36 mouse cellular contexts compared by ENCODE assay signal in genomic region chr2:122486674-122487073, GRCm38 (mm10). TPM values are rescaled to one million over a fixed set of nuclear protein-coding genes. Genes with fewer than 3 reads are reported as not detected.
"Had no signal": no experiment of that assay in that cellular context is flagged by ENCODE, and none has a peak within 500 bp of the region (broad histone marks: within the 10 kb centered on the region; RNA-seq: fewer than 3 reads in every experiment).

No protein-coding gene starts in this region.

- DNase-seq: heart, adult 2 months; heart, postnatal 10 days; heart, postnatal 14 days; heart, postnatal 36 days; heart, postnatal 4 days; kidney, adult 11 months; kidney, adult 18-20 months; kidney, adult 2 months; kidney, adult 8-10 months; kidney, adult 9 months; kidney, postnatal 10 days; kidney, postnatal 14 days; kidney, postnatal 25 days; kidney, postnatal 36 days; kidney, postnatal 4 days; layer of hippocampus, adult 9-11 months; layer of hippocampus, postnatal 36 days had no signal

- H3K9me3 ChIP-seq: heart, embryonic 10.5 days; heart, embryonic 12.5 days; heart, embryonic 13.5 days; heart, embryonic 15.5 days; hindbrain, embryonic 10.5 days; hindbrain, embryonic 12.5 days; hindbrain, embryonic 13.5 days; hindbrain, embryonic 15.5 days; kidney, embryonic 15.5 days had no signal

- H3K9ac ChIP-seq: heart, embryonic 12.5 days; heart, embryonic 13.5 days; heart, embryonic 15.5 days; hindbrain, embryonic 12.5 days; hindbrain, embryonic 13.5 days; hindbrain, embryonic 14.5 days; hindbrain, embryonic 15.5 days; kidney, embryonic 15.5 days had no signal

- H3K27me3 ChIP-seq: heart, embryonic 12.5 days; heart, embryonic 13.5 days; heart, embryonic 15.5 days; hindbrain, embryonic 12.5 days; hindbrain, embryonic 13.5 days; hindbrain, embryonic 15.5 days; kidney, embryonic 15.5 days had no signal

- ATAC-seq: hindbrain, embryonic 16.5 days; hindbrain, postnatal 0 days had no signal

- H3K4me1 ChIP-seq: heart, embryonic 10.5 days; heart, embryonic 12.5 days; heart, embryonic 13.5 days; heart, embryonic 15.5 days; hindbrain, embryonic 10.5 days; hindbrain, embryonic 12.5 days; hindbrain, embryonic 13.5 days; hindbrain, embryonic 15.5 days; kidney, embryonic 15.5 days had no signal

- H3K4me2 ChIP-seq: heart, embryonic 11.5 days; heart, embryonic 12.5 days; heart, embryonic 13.5 days; heart, embryonic 15.5 days; hindbrain, embryonic 12.5 days; hindbrain, embryonic 13.5 days; hindbrain, embryonic 14.5 days; hindbrain, embryonic 15.5 days; kidney, embryonic 15.5 days had no signal

- H3K4me3 ChIP-seq: heart, adult 2 months; heart, embryonic 10.5 days; heart, embryonic 12.5 days; heart, embryonic 13.5 days; heart, embryonic 15.5 days; hindbrain, embryonic 10.5 days; hindbrain, embryonic 12.5 days; hindbrain, embryonic 13.5 days; hindbrain, embryonic 15.5 days; kidney, embryonic 15.5 days; layer of hippocampus, adult 2 months; left cerebral cortex, adult 2 months had no signal

- H3K36me3 ChIP-seq: heart, embryonic 10.5 days; heart, embryonic 12.5 days; heart, embryonic 13.5 days; heart, embryonic 15.5 days; hindbrain, embryonic 10.5 days; hindbrain, embryonic 12.5 days; hindbrain, embryonic 13.5 days; hindbrain, embryonic 15.5 days; kidney, embryonic 15.5 days had no signal

- H3K27ac ChIP-seq: heart, adult 2 months; heart, embryonic 10.5 days; heart, embryonic 13.5 days; heart, embryonic 15.5 days; hindbrain, embryonic 10.5 days; hindbrain, embryonic 12.5 days; hindbrain, embryonic 13.5 days; hindbrain, embryonic 14.5 days; hindbrain, embryonic 15.5 days; hindbrain, postnatal 0 days; kidney, embryonic 15.5 days; kidney, postnatal 0 days; layer of hippocampus, adult 2 months; left cerebral cortex, adult 2 months had no signal

RNA-seq across cellular contexts. Expression of gene Gm14085, which starts 1.9 kb away (rescaled TPM):
- polyA plus RNA-seq: heart, embryonic 10.5 days; heart, embryonic 11.5 days; heart, embryonic 12.5 days; heart, embryonic 13.5 days; heart, embryonic 14.5 days; heart, embryonic 15.5 days; heart, postnatal 0 days; hindbrain, embryonic 10.5 days; hindbrain, embryonic 11.5 days; hindbrain, embryonic 12.5 days; hindbrain, embryonic 13.5 days; hindbrain, embryonic 14.5 days; hindbrain, embryonic 16.5 days; hindbrain, postnatal 0 days; kidney, postnatal 0 days had no signal
